Mouse (Mus musculus): ENCODE measurements around the gene Chd1.

GRCm38 (mm10) chr17:15677970-15678645, 26.7 kb upstream of the Chd1 start:
- TF ChIP-seq GATA1 (IDR thresholded peaks at IDR 0.05; ENCODE audit: borderline replicate concordance, low read length) (no peak), FLI1 (IDR thresholded peaks at IDR 0.05; ENCODE audit: low read length) (no peak)

Measured in megakaryocyte, embryonic 14.5 days (primary cell).